Mouse (Mus musculus) stomach, embryonic 14.5 days (tissue): Measurements from ENCODE around the gene Itga9. TPM values are rescaled to one million over a fixed set of nuclear protein-coding genes. Genes with fewer than 3 reads are reported as not detected.

ENCODE experiments used
- ATAC-seq: fragments of 200-750 bp; cut with Nextera tagmentation; 2 replicates; pipeline ENCODE4 v1.8.0; 2017; ENCODE audit warnings: low read depth, moderate TSS enrichment; ENCODE audit not compliant: insufficient number of reproducible peaks, insufficient read depth, low FRiP score
- H3K27ac ChIP-seq: fragments of 300-500 bp; sonication (generic); 2 replicates; pipeline ENCODE4 v1.5.1; 2014; ENCODE audit warnings: mild to moderate bottlenecking, low read length, moderate library complexity, mixed read lengths
- H3K27me3 ChIP-seq: fragments of 300-500 bp; sonication (generic); 2 replicates; pipeline ENCODE4 v1.6.1; 2014; ENCODE audit warnings: low read length, control low read depth, mixed read lengths; ENCODE audit not compliant: control insufficient read depth, insufficient read depth
- H3K36me3 ChIP-seq: fragments of 300-500 bp; sonication (generic); 2 replicates; pipeline ENCODE4 v1.6.1; 2014; ENCODE audit warnings: mild to moderate bottlenecking, control low read depth, low read length, moderate library complexity, mixed read lengths; ENCODE audit not compliant: control insufficient read depth, insufficient read depth
- H3K4me1 ChIP-seq: fragments of 300-500 bp; sonication (generic); 2 replicates; pipeline ENCODE4 v1.6.1; 2014; ENCODE audit warnings: low read length, control low read depth, mixed read lengths; ENCODE audit not compliant: control insufficient read depth, insufficient read depth
- H3K4me2 ChIP-seq: fragments of 300-500 bp; sonication (generic); replicated peaks from 2 replicates; pipeline ENCODE4 v1.6.1; 2014; ENCODE audit warnings: low read depth, low read length, control low read depth
- H3K4me3 ChIP-seq: fragments of 300-500 bp; sonication (generic); 2 replicates; pipeline ENCODE4 v1.5.1; 2014; ENCODE audit warnings: low read depth, low read length, control low read depth
- H3K9ac ChIP-seq: fragments of 300-500 bp; sonication (generic); replicated peaks from 2 replicates; pipeline ENCODE4 v1.6.1; 2014; ENCODE audit warnings: low read depth, mild to moderate bottlenecking, control low read depth, low read length, moderate library complexity, mixed read lengths
- H3K9me3 ChIP-seq: fragments of 300-500 bp; sonication (generic); 2 replicates; pipeline ENCODE4 v1.6.1; 2016; ENCODE audit warnings: low read depth, low read length, control low read depth; ENCODE audit not compliant: control insufficient read depth
- WGBS: fragments of 180-500 bp; shearing (Covaris S2); extraction: QIAGEN DNeasy Blood & Tissue Kit; methylation state at CpG from one replicate; pipeline ENCODE4 v1.1.7; 2014; 5-methylcytosine and 5-hydroxymethylcytosine counted together
- polyA plus RNA-seq: library from polyadenylated mRNA; unstranded; fragments of >200 nt; fragmentation: Nextera tagmentation; extraction: Ambion mirVana; gene quantifications from 2 replicates; pipeline ENCODE4 v1.2.1, GENCODE M21; 2014

The Itga9 gene
- polyA plus RNA-seq, 1 experiment from 2014 or later, result 14.3 TPM

DNA sequence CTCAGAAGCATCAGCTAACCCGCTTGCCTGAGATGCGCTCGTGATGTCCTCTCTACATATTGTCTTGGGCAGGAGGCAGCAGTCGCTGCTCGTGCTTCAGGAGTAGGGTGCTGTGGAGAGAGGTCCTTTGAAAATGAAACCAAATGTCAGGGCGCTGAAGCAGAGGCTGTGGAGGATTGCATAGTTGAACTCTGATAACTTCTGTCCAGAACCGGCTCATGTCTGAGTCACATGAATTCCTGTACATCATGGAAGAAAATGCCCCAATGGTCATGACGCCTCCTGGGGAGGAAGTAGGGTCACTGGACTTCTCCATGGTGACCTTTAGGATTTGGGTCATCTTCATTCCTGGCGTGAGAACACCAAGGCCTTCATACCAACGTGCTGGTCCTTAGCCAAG lies 56.0 kb downstream of the Itga9 start:
- no peak for ATAC-seq
- H3K4me2 ChIP-seq, result no peak overlapping the region
- H3K9ac ChIP-seq, result no peak overlapping the region
- peaks cover 16% of the 10 kb centered on the region for H3K36me3 ChIP-seq
- 87% methylated on average over 10 of the region's 10 CpGs for WGBS
- no peaks in the 10 kb centered on the region for H3K9me3 ChIP-seq
- H3K4me3 ChIP-seq, result no peak overlapping the region
- H3K4me1 ChIP-seq, result no peaks in the 10 kb centered on the region
- H3K27ac ChIP-seq, result no peak overlapping the region
- no peaks in the 10 kb centered on the region for H3K27me3 ChIP-seq

DNA sequence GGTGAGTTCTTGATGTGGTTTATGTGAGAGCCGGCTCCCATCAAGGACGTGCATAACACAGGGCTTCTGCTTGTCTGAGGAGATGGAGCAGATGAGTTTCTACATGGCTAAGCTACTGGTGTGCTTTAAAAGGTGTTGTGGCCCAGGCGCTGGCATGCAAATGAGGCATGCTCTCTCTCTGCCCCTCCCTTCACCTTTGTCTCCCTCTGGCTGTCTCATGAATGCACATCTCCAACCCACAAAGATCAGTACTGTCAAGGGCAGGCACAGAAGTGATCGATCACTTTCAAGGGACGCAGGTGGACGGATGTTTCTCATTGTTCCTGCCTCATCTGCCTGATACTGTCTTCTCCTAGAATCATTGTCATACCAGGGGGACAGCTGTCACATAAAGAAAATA lies 57.4 kb downstream of the Itga9 start:
- WGBS, result 69% methylated on average over 6 of the region's 6 CpGs
- Histone ChIP-seq H3K4me2 (no peak overlapping the region), H3K4me1 (no peaks in the 10 kb centered on the region), H3K27ac (no peak overlapping the region), H3K4me3 (no peak overlapping the region), H3K9ac (no peak overlapping the region), H3K27me3 (no peaks in the 10 kb centered on the region), H3K9me3 (no peaks in the 10 kb centered on the region), H3K36me3 (peaks cover 12% of the 10 kb centered on the region)
- no peak for ATAC-seq

DNA sequence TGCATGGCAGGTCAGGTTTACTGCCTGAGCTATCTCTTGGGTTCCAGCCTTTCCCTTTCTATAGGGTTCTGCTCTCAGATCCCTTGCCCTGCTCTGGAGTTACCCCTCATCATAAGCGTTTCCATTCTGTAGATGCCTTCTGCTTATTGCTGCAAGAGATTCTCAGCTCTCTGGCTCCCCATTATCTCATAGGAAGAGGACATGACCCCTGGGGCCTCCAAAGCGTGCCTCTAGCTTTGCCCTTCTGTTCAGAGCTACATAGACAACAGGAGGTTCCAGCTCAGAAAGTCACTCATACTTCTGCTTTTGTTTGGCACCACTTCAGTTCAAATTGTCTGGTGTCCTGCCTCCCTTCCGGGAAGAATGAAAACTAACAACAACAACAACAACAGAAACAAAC lies 59.6 kb downstream of the Itga9 start:
- no peaks in the 10 kb centered on the region for H3K4me1 ChIP-seq
- H3K9ac ChIP-seq, result no peak overlapping the region
- H3K27me3 ChIP-seq, result no peaks in the 10 kb centered on the region
- H3K4me3 ChIP-seq, result no peak overlapping the region
- no peak overlapping the region for H3K27ac ChIP-seq
- ATAC-seq, result no peak
- peaks cover 12% of the 10 kb centered on the region for H3K36me3 ChIP-seq
- 75% methylated on average over 3 of the region's 3 CpGs for WGBS
- H3K9me3 ChIP-seq, result no peaks in the 10 kb centered on the region
- no peak overlapping the region for H3K4me2 ChIP-seq

- H3K9me3 ChIP-seq, result no peaks in the 10 kb centered on the region
These were observed 63.2 kb downstream of the Itga9 start for GRCm38 (mm10) chr9:118669696-118670095.

GRCm38 (mm10) chr9:118674277-118674676 lies 67.8 kb downstream of the Itga9 start:
- ATAC-seq, result no peak
- Histone ChIP-seq H3K27me3 (no peaks in the 10 kb centered on the region), H3K27ac (no peak overlapping the region), H3K9ac (no peak overlapping the region), H3K9me3 (no peaks in the 10 kb centered on the region), H3K4me3 (no peak overlapping the region), H3K4me1 (0 out of 2 replicates have a peak, but pooled peaks cover 2% of the 10 kb centered on the region), H3K4me2 (no peak overlapping the region), H3K36me3 (no peaks in the 10 kb centered on the region; the same call in 1 of the 2 replicates)
- WGBS, result 72% methylated on average over 12 of the region's 12 CpGs

More at GRCm38 (mm10) chr9:118669696-118670095, 63.2 kb downstream of the Itga9 start:
- no peak overlapping the region for H3K9ac ChIP-seq
- no peaks in the 10 kb centered on the region for H3K4me1 ChIP-seq
- peaks cover 3% of the 10 kb centered on the region; the same call in 1 of the 2 replicates for H3K36me3 ChIP-seq
- no peak overlapping the region for H3K4me2 ChIP-seq
- no peak for ATAC-seq
- no peak overlapping the region for H3K4me3 ChIP-seq
- no peak overlapping the region for H3K27ac ChIP-seq
- WGBS, result 88% methylated on average over 3 of the region's 3 CpGs
- H3K27me3 ChIP-seq, result no peaks in the 10 kb centered on the region

GRCm38 (mm10) chr9:118674761-118675160 lies 68.3 kb downstream of the Itga9 start:
- Histone ChIP-seq H3K4me1 (0 out of 2 replicates have a peak, but pooled peaks cover 2% of the 10 kb centered on the region), H3K9me3 (no peaks in the 10 kb centered on the region), H3K36me3 (no peaks in the 10 kb centered on the region; the same call in 1 of the 2 replicates), H3K4me2 (no peak overlapping the region), H3K4me3 (no peak overlapping the region), H3K27me3 (no peaks in the 10 kb centered on the region), H3K27ac (no peak overlapping the region), H3K9ac (no peak overlapping the region)
- WGBS, result 91% methylated on average over 22 of the region's 22 CpGs
- no peak for ATAC-seq

DNA sequence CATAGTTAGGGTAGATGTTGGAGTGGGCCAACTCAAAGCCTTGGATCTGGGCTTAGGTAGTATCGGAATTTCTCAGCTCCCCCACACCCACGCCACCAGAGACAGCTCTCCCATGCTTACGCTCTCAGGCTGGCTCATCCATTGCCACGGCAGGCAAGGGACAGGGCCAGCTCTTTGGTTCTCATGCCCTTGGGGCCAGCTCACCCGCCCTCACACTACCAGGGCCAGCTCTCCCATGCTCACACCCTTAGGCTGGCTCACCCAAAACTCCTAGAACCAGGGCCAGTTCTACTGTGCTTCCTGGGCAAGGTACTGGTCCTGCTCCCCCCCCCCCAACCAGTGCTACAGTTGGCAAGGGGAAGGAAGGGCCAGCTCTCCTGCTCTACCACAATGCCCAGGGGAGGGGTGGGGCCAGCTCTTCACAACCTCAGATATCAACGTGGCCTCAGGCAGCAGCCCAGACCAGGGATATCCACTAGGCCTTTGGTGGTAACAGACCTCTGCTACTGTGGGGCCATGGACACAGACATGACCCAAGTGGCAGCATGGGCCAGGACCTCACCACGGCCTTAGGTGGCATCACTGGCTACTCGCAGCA lies 69.2 kb downstream of the Itga9 start:
- ATAC-seq, result no peak
- Histone ChIP-seq H3K9me3 (no peaks in the 10 kb centered on the region), H3K4me2 (no peak overlapping the region), H3K27ac (no peak overlapping the region), H3K36me3 (no peaks in the 10 kb centered on the region; the same call in 1 of the 2 replicates), H3K27me3 (no peaks in the 10 kb centered on the region), H3K9ac (no peak overlapping the region), H3K4me1 (0 out of 2 replicates have a peak, but pooled peaks cover 2% of the 10 kb centered on the region), H3K4me3 (no peak overlapping the region)
- 93% methylated on average over 8 of the region's 8 CpGs for WGBS

DNA sequence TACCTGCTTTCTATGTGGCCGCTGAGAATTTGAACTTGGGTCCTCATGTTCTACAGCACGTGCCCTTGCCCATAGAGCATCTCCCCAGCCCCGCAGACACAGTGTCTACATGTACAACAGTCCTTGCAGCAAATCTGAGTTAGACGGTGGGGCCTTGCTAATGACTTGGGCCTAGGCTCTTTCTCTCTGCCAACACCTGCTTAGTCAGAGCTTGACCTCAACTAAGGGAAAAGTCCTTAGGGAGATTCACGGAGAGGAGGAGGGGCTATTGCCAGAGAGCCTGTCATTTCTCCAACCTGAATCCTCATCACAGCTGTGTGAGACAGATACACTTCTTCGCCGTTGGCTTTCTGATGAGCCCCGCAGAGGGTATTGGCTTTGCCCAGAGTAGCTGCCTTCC lies 70.2 kb downstream of the Itga9 start:
- Histone ChIP-seq H3K4me2 (no peak overlapping the region), H3K36me3 (no peaks in the 10 kb centered on the region; the same call in 1 of the 2 replicates), H3K9me3 (no peaks in the 10 kb centered on the region), H3K9ac (no peak overlapping the region), H3K27ac (no peak overlapping the region), H3K4me1 (0 out of 2 replicates have a peak, but pooled peaks cover 2% of the 10 kb centered on the region), H3K4me3 (no peak overlapping the region), H3K27me3 (no peaks in the 10 kb centered on the region)
- no peak for ATAC-seq
- 83% methylated on average over 8 of the region's 8 CpGs for WGBS

DNA sequence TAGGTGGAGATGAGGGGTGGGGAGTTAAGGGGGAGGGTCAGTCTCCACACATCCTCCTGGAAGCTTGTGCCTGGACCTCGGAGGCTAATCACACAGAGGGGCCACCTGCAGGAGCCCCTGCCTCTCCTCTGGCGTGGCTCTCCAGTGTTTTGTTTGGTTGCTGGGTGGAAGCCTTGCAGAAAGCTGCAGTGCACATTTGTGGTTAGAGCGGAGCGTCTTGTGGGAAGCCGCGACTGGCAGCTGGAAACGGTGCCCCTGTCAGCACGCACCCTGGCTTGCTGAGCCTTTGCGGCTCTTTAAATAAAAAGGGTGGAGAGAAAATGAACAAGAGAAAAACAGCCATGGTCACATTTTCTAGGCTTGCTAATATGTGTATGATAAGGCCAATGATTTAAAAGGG lies 70.9 kb downstream of the Itga9 start:
- Histone ChIP-seq H3K36me3 (no peaks in the 10 kb centered on the region; the same call in 1 of the 2 replicates), H3K4me3 (no peak overlapping the region), H3K9me3 (no peaks in the 10 kb centered on the region), H3K9ac (no peak overlapping the region), H3K4me1 (0 out of 2 replicates have a peak, but pooled peaks cover 2% of the 10 kb centered on the region), H3K27me3 (no peaks in the 10 kb centered on the region), H3K4me2 (no peak overlapping the region), H3K27ac (no peak overlapping the region)
- 40% methylated on average over 9 of the region's 9 CpGs for WGBS
- ATAC-seq, result no peak
